Mouse (Mus musculus) layer of hippocampus, postnatal 25 days (tissue): ENCODE measurements around the gene Nova2. TPM values are rescaled to one million over a fixed set of nuclear protein-coding genes. Genes with fewer than 3 reads are reported as not detected.

Source experiments
- DNase-seq, 2 experiments: peaks; one replicate each; pipeline ENCODE4 v3.0.0; 2022; ENCODE audit warnings: mixed read lengths in 2 of 2, low spot score in 1 of 2; ENCODE audit errors: extremely low spot score in 1 of 2
- total RNA-seq, 2 experiments: library from RNA; stranded (reverse); gene quantifications; 2 replicates each; pipeline ENCODE4 v1.2.3; 2021

Gene Nova2
- total RNA-seq, 2 experiments from 2014 or later, result 69.2 to 93.3 TPM

GRCm38 (mm10) chr7:19006476-19006875 lies 80.8 kb downstream of the Nova2 start:
- DNase-seq, result peak; percentile 58 to 79

- no peak for DNase-seq
Measured at GRCm38 (mm10) chr7:19007026-19007977, 81.6 kb downstream of the Nova2 start.

GRCm38 (mm10) chr7:19010581-19010980 lies 84.9 kb downstream of the Nova2 start:
- no peak for DNase-seq

GRCm38 (mm10) chr7:19012025-19012621 lies 86.4 kb downstream of the Nova2 start:
- DNase-seq, result no peak

GRCm38 (mm10) chr7:19012882-19013281 lies 87.2 kb downstream of the Nova2 start:
- no peak for DNase-seq

- DNase-seq, result no peak
Measured at GRCm38 (mm10) chr7:19014452-19014851, 88.8 kb downstream of the Nova2 start.

Other genes with a start within 250 kb of the Nova2 start
- not detected for gene Psg20, start 239.7 kb upstream of the Nova2 start, total RNA-seq
- gene Psg22, start 207.8 kb upstream of the Nova2 start, total RNA-seq, result not detected
- gene Psg19, start 127.4 kb upstream of the Nova2 start, total RNA-seq, result not detected
- not detected for gene Psg17, start 104.3 kb upstream of the Nova2 start, total RNA-seq
- 1 to 10 TPM; 1.9 to 2.2 TPM for gene Mill2, start 85.9 kb upstream of the Nova2 start, total RNA-seq
- gene Pglyrp1, start 54.6 kb upstream of the Nova2 start, total RNA-seq, result 10 to 100 TPM in 1 of 2 experiments, 1 to 10 TPM in 1; 8.6 to 17.9 TPM
- gene Ccdc61, start 15.5 kb upstream of the Nova2 start, total RNA-seq, result 10 to 100 TPM in 1 of 2 experiments, 1 to 10 TPM in 1; 9.5 to 13.5 TPM
- gene Nanos2, start 61.5 kb downstream of the Nova2 start, total RNA-seq, result under 1 TPM; 0.17 to 0.70 TPM
- gene Mypop, start 65.4 kb downstream of the Nova2 start, total RNA-seq, result 10 to 100 TPM; 44.9 to 48.3 TPM
- gene Irf2bp1, start 78.2 kb downstream of the Nova2 start, total RNA-seq, result 10 to 100 TPM; 51.7 to 53.5 TPM
- not detected for gene Foxa3, start 97.7 kb downstream of the Nova2 start, total RNA-seq
- 100 to 1,000 TPM; 111 to 113 TPM for gene Sympk, start 98.5 kb downstream of the Nova2 start, total RNA-seq
- under 1 TPM in 1 of 2 experiments, not detected in 1; 0.10 TPM for gene Rsph6a, start 128.8 kb downstream of the Nova2 start, total RNA-seq
- gene Dmwd, start 150.3 kb downstream of the Nova2 start, total RNA-seq, result 100 to 1,000 TPM; 151 to 152 TPM
- 10 to 100 TPM; 26.7 to 39.3 TPM for gene Dmpk, start 158.0 kb downstream of the Nova2 start, total RNA-seq
- 1 to 10 TPM; 1.8 to 2.6 TPM for gene Six5, start 168.7 kb downstream of the Nova2 start, total RNA-seq
- under 1 TPM; 0.42 to 0.49 TPM for gene Gm4969, start 192.5 kb downstream of the Nova2 start, total RNA-seq
- 10 to 100 TPM; 13.2 to 14.2 TPM for gene Fbxo46, start 194.0 kb downstream of the Nova2 start, total RNA-seq
- gene Qpctl, start 223.4 kb downstream of the Nova2 start, total RNA-seq, result 10 to 100 TPM; 17.9 to 19.7 TPM
- 10 to 100 TPM; 72.4 to 84.8 TPM for gene Snrpd2, start 223.8 kb downstream of the Nova2 start, total RNA-seq
- gene Gipr, start 240.2 kb downstream of the Nova2 start, total RNA-seq, result under 1 TPM; 0.37 to 0.77 TPM